24 mouse cellular contexts compared by ENCODE assay signal in genomic region chr19:5575336-5575735, GRCm38 (mm10). TPM values are rescaled to one million over a fixed set of nuclear protein-coding genes. Genes with fewer than 3 reads are reported as not detected.
DNase-seq lines count a peak whose midpoint lies in the region; TF ChIP-seq lines count a peak whose summit lies in the region.
"Had no signal": no experiment of that assay in that cellular context is flagged by ENCODE, and none has a peak within 500 bp of the region (broad histone marks: within the 10 kb centered on the region; RNA-seq: fewer than 3 reads in every experiment).

No protein-coding gene starts in this region.

- no peak overlapping the region for H3K4me3 ChIP-seq in kidney, adult 2 months (ENCODE audit: insufficient read depth, low read depth, low read length)
- no peak overlapping the region for H3K4me3 ChIP-seq in liver, adult 2 months (ENCODE audit: insufficient read depth, low read depth, low read length)
- H3K4me3 ChIP-seq: embryonic facial prominence, embryonic 13.5 days; embryonic facial prominence, embryonic 15.5 days; erythroblast, embryonic 14.5 days; forebrain, embryonic 10.5 days; forebrain, embryonic 12.5 days had no signal

- H3K79me2 ChIP-seq in liver, adult 2 months (ENCODE audit: control insufficient read depth, insufficient read depth, low read length) = no peaks in the 10 kb centered on the region

- H3K4me1 ChIP-seq in kidney, adult 2 months (ENCODE audit: control insufficient read depth, insufficient read depth, low read length) = 0 out of 2 replicates have a peak, but pooled peaks cover 3% of the 10 kb centered on the region
- no peaks in the 10 kb centered on the region for H3K4me1 ChIP-seq in liver, adult 2 months (ENCODE audit: control insufficient read depth, insufficient read depth, low read length)
- H3K4me1 ChIP-seq: embryonic facial prominence, embryonic 13.5 days; forebrain, embryonic 10.5 days; forebrain, embryonic 12.5 days had no signal

- H3K9ac ChIP-seq in liver, adult 2 months (ENCODE audit: low read depth, low read length) = no peak overlapping the region
- H3K9ac ChIP-seq: embryonic facial prominence, embryonic 13.5 days; embryonic facial prominence, embryonic 15.5 days; forebrain, embryonic 12.5 days had no signal

- 55% methylated on average over 1 of the region's 1 CpGs for WGBS in kidney, adult 2 months
- WGBS in liver, adult 2 months = 56% methylated on average over 1 of the region's 1 CpGs

- no peaks in the 10 kb centered on the region for H3K36me3 ChIP-seq in kidney, adult 2 months (ENCODE audit: control insufficient read depth, insufficient read depth, low read length)
- H3K36me3 ChIP-seq in liver, adult 2 months (ENCODE audit: control insufficient read depth, insufficient read depth, low read length) = no peaks in the 10 kb centered on the region
- H3K36me3 ChIP-seq: forebrain, embryonic 12.5 days had no signal

- H3K27ac ChIP-seq in kidney, adult 2 months (ENCODE audit: insufficient read depth, low read depth, low read length) = no peak overlapping the region
- no peak overlapping the region for H3K27ac ChIP-seq in liver, adult 2 months (replicated peaks; ENCODE audit: insufficient read depth, low read depth, low read length)
- H3K27ac ChIP-seq: embryonic facial prominence, embryonic 13.5 days; embryonic facial prominence, embryonic 15.5 days; forebrain, embryonic 10.5 days; forebrain, embryonic 12.5 days had no signal

- TF ChIP-seq CTCF in kidney, adult 2 months (conservative IDR thresholded peaks at IDR 0.05; ENCODE audit: insufficient read depth, insufficient read length, low read depth, low read length) = no peak
- TF ChIP-seq CTCF in liver, adult 2 months (IDR thresholded peaks at IDR 0.05; ENCODE audit: low read depth, low read length) = no peak

- peak; percentile 50 for DNase-seq in kidney, adult 2 months
- no peak for DNase-seq in kidney, adult 18-20 months
- peak; percentile 53 for DNase-seq in liver, adult 2 months (ENCODE audit: extremely low read depth, low read depth, low spot score)
- DNase-seq in liver = no peak
- peak; percentile 42 for DNase-seq in 416B (ENCODE audit: low read depth)
- DNase-seq: adrenal gland, adult 2 months; adrenal gland, postnatal 10 days; adrenal gland, postnatal 25 days; cerebellum, adult 11 months; cerebellum, adult 18-20 months; cerebellum, adult 8-10 months; cerebellum, adult 9-11 months; cerebellum, postnatal 14 days; cerebellum, postnatal 36 days; embryo, embryonic 11 days had no signal

- H3K27me3 ChIP-seq in kidney, adult 2 months (replicated peaks; ENCODE audit: control insufficient read depth, insufficient read depth, low read length) = no peaks in the 10 kb centered on the region
- H3K27me3 ChIP-seq in liver, adult 2 months (ENCODE audit: control insufficient read depth, insufficient read depth, low read length) = no peaks in the 10 kb centered on the region
- H3K27me3 ChIP-seq: embryonic facial prominence, embryonic 13.5 days; embryonic facial prominence, embryonic 15.5 days had no signal

- TF ChIP-seq POLR2A in kidney, adult 2 months (IDR thresholded peaks at IDR 0.05; ENCODE audit: low read depth, low read length) = no peak
- no peak for TF ChIP-seq POLR2A in liver, adult 2 months (IDR thresholded peaks at IDR 0.05; ENCODE audit: extremely low read depth, insufficient read depth, low read length)

RNA-seq across cellular contexts. Expression of gene Ap5b1, which starts 7.5 kb away (rescaled TPM):
- 10.2 and 13.3 TPM in 2 replicates for polyA plus RNA-seq in kidney, adult 2 months (2012; rRNA removed)
- total RNA-seq in liver, adult 2 months (2014; rRNA removed) = 2.7 and 2.8 TPM in 2 replicates
- 3.4 and 5.3 TPM in 2 replicates for polyA plus RNA-seq in liver, adult 2 months (2012; rRNA removed)

RNA-seq across cellular contexts. Expression of gene Ovol1, which starts 14.9 kb away (rescaled TPM):
- polyA plus RNA-seq in kidney, adult 2 months (2012; rRNA removed) = 9.0 and 10.4 TPM in 2 replicates
- total RNA-seq in liver, adult 2 months (2014; rRNA removed) = not detected in 2 replicates
- polyA plus RNA-seq in liver, adult 2 months (2012; rRNA removed) = 0.12 TPM in 1 of 2 replicates, not detected in the other
- total RNA-seq: adrenal gland, adult 2 months; adrenal gland, postnatal 10 days; adrenal gland, postnatal 25 days; common myeloid progenitor, adult 5-6 weeks; MEL had no signal
- polyA plus RNA-seq: adrenal gland, adult 2 months; C2C12; forebrain, embryonic 14.5 days had no signal

RNA-seq across cellular contexts. Expression of gene Rnaseh2c, which starts 26.3 kb away (rescaled TPM):
- 55.1 and 62.3 TPM in 2 replicates for polyA plus RNA-seq in kidney, adult 2 months (2012; rRNA removed)
- total RNA-seq in liver, adult 2 months (2014; rRNA removed) = 47.9 and 51.4 TPM in 2 replicates
- 56.3 and 58.0 TPM in 2 replicates for polyA plus RNA-seq in liver, adult 2 months (2012; rRNA removed)

RNA-seq across cellular contexts. Expression of gene Kat5, which starts 34.7 kb away (rescaled TPM):
- 60.3 and 67.4 TPM in 2 replicates for polyA plus RNA-seq in kidney, adult 2 months (2012; rRNA removed)
- 15.9 and 16.8 TPM in 2 replicates for total RNA-seq in liver, adult 2 months (2014; rRNA removed)
- polyA plus RNA-seq in liver, adult 2 months (2012; rRNA removed) = 23.0 and 23.6 TPM in 2 replicates

Comparison
In these comparisons a context has a peak if more than half of its experiments do, and no peak if none do; other contexts are left out.
1. DNase-seq: peak in kidney, adult 2 months (single experiment), liver, adult 2 months (single experiment) and 416B (single experiment); none in kidney, adult 18-20 months (single experiment) and liver (single experiment).